Mouse (Mus musculus): Measurements from ENCODE around the gene Hoxd8. TPM values are rescaled to one million over a fixed set of nuclear protein-coding genes. Genes with fewer than 3 reads are reported as not detected.

The Hoxd8 gene
- total RNA-seq, 1 experiment from 2014 or later = not detected

GRCm38 (mm10) chr2:74731055-74731454 is 26.6 kb downstream of the Hoxd8 start:
- no peak for ATAC-seq (replicated peaks; ENCODE audit: low read depth, poor library complexity, severe bottlenecking)

- no peak for ATAC-seq (replicated peaks; ENCODE audit: low read depth, poor library complexity, severe bottlenecking)
Observed at GRCm38 (mm10) chr2:74731799-74732512, 27.5 kb downstream of the Hoxd8 start.

- no peak for ATAC-seq (replicated peaks; ENCODE audit: low read depth, poor library complexity, severe bottlenecking)
Observed at GRCm38 (mm10) chr2:74732513-74733316, 28.3 kb downstream of the Hoxd8 start.

GRCm38 (mm10) chr2:74733317-74733661 is 28.9 kb downstream of the Hoxd8 start:
- ATAC-seq (replicated peaks; ENCODE audit: low read depth, poor library complexity, severe bottlenecking) = no peak

- no peak for ATAC-seq (replicated peaks; ENCODE audit: low read depth, poor library complexity, severe bottlenecking)
Observed at GRCm38 (mm10) chr2:74733765-74734164, 29.4 kb downstream of the Hoxd8 start.

GRCm38 (mm10) chr2:74734451-74734850 is 30.0 kb downstream of the Hoxd8 start:
- no peak for ATAC-seq (replicated peaks; ENCODE audit: low read depth, poor library complexity, severe bottlenecking)

- ATAC-seq (replicated peaks; ENCODE audit: low read depth, poor library complexity, severe bottlenecking) = no peak
Observed at GRCm38 (mm10) chr2:74734996-74735811, 30.8 kb downstream of the Hoxd8 start.

- no peak for ATAC-seq (replicated peaks; ENCODE audit: low read depth, poor library complexity, severe bottlenecking)
Observed at GRCm38 (mm10) chr2:74735851-74736687, 31.7 kb downstream of the Hoxd8 start.

GRCm38 (mm10) chr2:74736688-74737577 is 32.5 kb downstream of the Hoxd8 start:
- no peak for ATAC-seq (replicated peaks; ENCODE audit: low read depth, poor library complexity, severe bottlenecking)

- ATAC-seq (replicated peaks; ENCODE audit: low read depth, poor library complexity, severe bottlenecking) = no peak
Observed at GRCm38 (mm10) chr2:74737578-74738070, 33.2 kb downstream of the Hoxd8 start.

GRCm38 (mm10) chr2:74738623-74739475 is 34.4 kb downstream of the Hoxd8 start:
- ATAC-seq (replicated peaks; ENCODE audit: low read depth, poor library complexity, severe bottlenecking) = no peak

- no peak for ATAC-seq (replicated peaks; ENCODE audit: low read depth, poor library complexity, severe bottlenecking)
Observed at GRCm38 (mm10) chr2:74739476-74739800, 35.0 kb downstream of the Hoxd8 start.

- no peak for ATAC-seq (replicated peaks; ENCODE audit: low read depth, poor library complexity, severe bottlenecking)
Observed at GRCm38 (mm10) chr2:74739869-74740268, 35.5 kb downstream of the Hoxd8 start.

GRCm38 (mm10) chr2:74740311-74741091 is 36.1 kb downstream of the Hoxd8 start:
- 0 out of 2 replicates have a peak, but pooled peaks have one; percentile 26 for ATAC-seq (replicated peaks; ENCODE audit: low read depth, poor library complexity, severe bottlenecking)

- ATAC-seq (replicated peaks; ENCODE audit: low read depth, poor library complexity, severe bottlenecking) = no peak
Observed at GRCm38 (mm10) chr2:74741252-74741978, 37.0 kb downstream of the Hoxd8 start.

GRCm38 (mm10) chr2:74741979-74742277 is 37.5 kb downstream of the Hoxd8 start:
- ATAC-seq (replicated peaks; ENCODE audit: low read depth, poor library complexity, severe bottlenecking) = no peak
